Mouse (Mus musculus): ENCODE measurements around the gene Rbm17. TPM values are rescaled to one million over a fixed set of nuclear protein-coding genes. Genes with fewer than 3 reads are reported as not detected.
A peak's percentile ranks its signal among the peaks of the same experiment; 100 is the strongest.

Gene Rbm17
- polyA plus RNA-seq, 1 experiment from 2014 or later = 187 TPM

DNA sequence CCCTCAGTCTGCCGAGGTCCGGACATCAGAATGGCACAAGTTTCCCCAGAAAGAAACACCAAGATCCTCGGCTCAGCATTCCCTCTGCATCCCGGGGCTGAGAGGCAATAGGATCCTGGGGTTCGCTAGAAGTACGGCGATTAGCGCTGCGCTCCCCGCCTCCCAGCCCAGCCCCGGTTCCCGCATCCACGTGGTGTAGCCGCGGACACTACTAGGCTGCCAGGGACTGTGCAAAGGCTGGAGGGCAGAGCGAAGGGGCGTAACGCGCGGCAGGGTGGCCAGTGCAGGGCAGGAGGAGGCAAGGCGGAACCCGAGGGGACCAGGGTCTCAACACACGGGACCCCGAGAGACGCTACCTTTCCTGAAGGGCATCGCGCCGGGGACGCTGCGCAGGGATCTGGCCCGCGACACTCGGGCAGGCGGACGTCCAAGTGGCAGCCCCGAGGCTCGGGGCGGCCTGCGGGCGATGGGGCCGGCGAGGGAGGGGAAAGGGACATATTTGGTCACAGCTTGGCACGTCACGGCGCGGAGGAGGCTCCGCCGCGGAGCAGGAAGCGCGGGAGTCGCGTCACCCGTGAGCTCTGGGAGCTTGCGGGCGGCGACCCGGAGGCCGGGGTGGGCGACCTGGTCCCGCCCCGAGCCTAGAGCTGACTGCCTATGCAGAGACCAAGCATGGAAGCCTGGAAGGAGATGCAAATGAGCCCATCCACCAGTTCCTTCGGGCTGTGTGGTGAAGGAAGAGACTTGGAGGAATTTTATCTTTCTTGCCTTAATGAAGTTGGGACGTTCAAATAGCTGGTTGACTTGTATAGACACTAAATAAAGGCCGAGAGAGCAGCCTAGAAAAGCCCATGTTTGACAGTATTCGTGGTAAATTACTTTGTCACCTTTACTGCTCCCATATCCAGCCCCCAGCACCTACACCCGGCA, 50.2 kb downstream of the Rbm17 start, which contains the start of gene Pfkfb3:
Pfkfb3 (minus strand) TSS at position 607 of the 930 bp plus-strand sequence.
- H3K4me3 ChIP-seq (replicated peaks) = peak within 1 kb of the TSS; percentile 56
- H3K36me3 ChIP-seq (replicated peaks) = no peaks in the 10 kb centered on the region
- no peaks in the 10 kb centered on the region for H3K9me3 ChIP-seq
- no peak within 1 kb of the TSS for H3K27ac ChIP-seq
- WGBS = 1% methylated on average over 65 of the region's 67 CpGs
- H3K27me3 ChIP-seq = peaks cover 49% of the 10 kb centered on the region
- peak; percentile 84 for ATAC-seq (ENCODE audit: low FRiP score)
- H3K4me2 ChIP-seq = peak within 1 kb of the TSS; percentile 96
- peak within 1 kb of the TSS; percentile 56 for H3K9ac ChIP-seq
- H3K4me1 ChIP-seq = peaks cover 19% of the 10 kb centered on the region

GRCm38 (mm10) chr2:11552966-11553451, 50.9 kb downstream of the Rbm17 start:
- 3% methylated on average over 15 of the region's 15 CpGs for WGBS
- peak overlapping the region; percentile 56; the same call in 1 of the 2 replicates for H3K9ac ChIP-seq
- H3K36me3 ChIP-seq (replicated peaks) = no peaks in the 10 kb centered on the region
- no peaks in the 10 kb centered on the region for H3K9me3 ChIP-seq
- ATAC-seq (ENCODE audit: low FRiP score) = peak; percentile 37; the same call in 1 of the 2 replicates
- H3K4me1 ChIP-seq = peaks cover 19% of the 10 kb centered on the region
- H3K27me3 ChIP-seq = peaks cover 49% of the 10 kb centered on the region
- H3K4me3 ChIP-seq (replicated peaks) = peak overlapping the region; percentile 56
- H3K4me2 ChIP-seq = peak overlapping the region; percentile 96
- H3K27ac ChIP-seq = no peak overlapping the region

DNA sequence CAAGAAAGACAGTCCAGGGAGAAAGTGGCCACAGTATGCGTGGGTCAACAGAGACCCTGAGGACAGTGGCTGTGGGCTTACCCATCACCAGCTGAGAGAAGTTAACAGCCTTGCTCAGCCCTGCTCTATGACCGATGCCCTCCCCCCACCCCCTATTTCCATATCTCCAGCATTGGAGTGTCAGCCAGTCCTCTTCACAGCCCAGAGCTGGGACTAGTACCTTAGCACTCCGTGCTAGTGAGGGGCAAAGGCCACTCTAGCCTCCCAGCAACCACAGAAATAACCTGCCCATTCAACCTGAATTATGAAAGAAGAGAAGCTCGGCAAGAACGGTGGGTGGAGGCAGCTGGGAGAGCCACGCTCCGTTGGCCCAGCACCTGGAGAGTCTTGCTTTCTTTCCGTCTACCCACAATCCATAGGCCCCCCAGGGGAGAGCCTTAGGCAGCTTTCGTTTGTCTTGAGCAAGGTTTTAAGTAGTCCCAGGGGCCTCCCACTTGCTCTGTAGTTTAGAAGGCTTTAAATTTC, 51.6 kb downstream of the Rbm17 start:
- peak; percentile 15; the same call in 1 of the 2 replicates for ATAC-seq (ENCODE audit: low FRiP score)
- peak overlapping the region; percentile 96 for H3K4me2 ChIP-seq
- H3K27ac ChIP-seq = no peak overlapping the region
- H3K9ac ChIP-seq = no peak overlapping the region
- H3K36me3 ChIP-seq (replicated peaks) = no peaks in the 10 kb centered on the region
- H3K4me1 ChIP-seq = peaks cover 19% of the 10 kb centered on the region
- 3% methylated on average over 9 of the region's 9 CpGs for WGBS
- H3K9me3 ChIP-seq = no peaks in the 10 kb centered on the region
- H3K4me3 ChIP-seq (replicated peaks) = no peak overlapping the region
- peaks cover 49% of the 10 kb centered on the region for H3K27me3 ChIP-seq

GRCm38 (mm10) chr2:11551726-11552125, 52.2 kb downstream of the Rbm17 start:
- ATAC-seq (ENCODE audit: low FRiP score) = no peak
- H3K4me2 ChIP-seq = no peak overlapping the region
- no peak overlapping the region for H3K27ac ChIP-seq
- no peaks in the 10 kb centered on the region for H3K9me3 ChIP-seq
- H3K4me1 ChIP-seq = peaks cover 19% of the 10 kb centered on the region
- 18% methylated on average over 1 of the region's 1 CpGs for WGBS
- no peaks in the 10 kb centered on the region for H3K36me3 ChIP-seq (replicated peaks)
- H3K9ac ChIP-seq = no peak overlapping the region
- H3K4me3 ChIP-seq (replicated peaks) = no peak overlapping the region
- peaks cover 49% of the 10 kb centered on the region for H3K27me3 ChIP-seq

GRCm38 (mm10) chr2:11548508-11548907, 55.4 kb downstream of the Rbm17 start:
- Histone ChIP-seq H3K9me3 (no peaks in the 10 kb centered on the region), H3K36me3 (replicated peaks) (no peaks in the 10 kb centered on the region), H3K9ac (no peak overlapping the region), H3K27me3 (peaks cover 26% of the 10 kb centered on the region), H3K4me2 (no peak overlapping the region), H3K4me1 (peaks cover 15% of the 10 kb centered on the region), H3K27ac (no peak overlapping the region), H3K4me3 (replicated peaks) (no peak overlapping the region)
- ATAC-seq (ENCODE audit: low FRiP score) = no peak
- WGBS = 93% methylated on average over 10 of the region's 10 CpGs

DNA sequence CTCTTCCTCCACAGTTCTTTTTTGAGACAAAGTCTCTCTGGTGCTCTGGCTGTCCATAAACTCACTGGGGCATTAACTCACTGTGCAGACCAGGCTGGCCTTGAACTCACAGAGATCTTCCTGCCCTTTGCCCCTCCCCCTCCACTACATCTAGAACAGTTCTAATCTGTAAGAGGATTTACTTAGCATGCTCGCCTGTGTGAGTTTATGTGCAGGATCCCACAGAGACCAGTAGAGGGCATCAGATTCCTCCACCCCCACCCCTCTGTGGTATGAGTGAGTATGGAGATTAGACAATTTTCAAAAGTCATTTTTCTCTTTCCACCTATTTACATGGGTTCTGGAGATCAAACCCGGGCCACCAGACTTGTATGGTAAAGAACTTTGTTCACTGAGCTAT, 56.3 kb downstream of the Rbm17 start:
- Histone ChIP-seq H3K27me3 (peaks cover 17% of the 10 kb centered on the region), H3K27ac (no peak overlapping the region), H3K36me3 (replicated peaks) (no peaks in the 10 kb centered on the region), H3K4me2 (no peak overlapping the region), H3K9me3 (no peaks in the 10 kb centered on the region), H3K9ac (no peak overlapping the region), H3K4me1 (peaks cover 6% of the 10 kb centered on the region; the same call in 1 of the 2 replicates), H3K4me3 (replicated peaks) (no peak overlapping the region)
- WGBS = 67% methylated on average over 2 of the region's 2 CpGs
- ATAC-seq (ENCODE audit: low FRiP score) = no peak

GRCm38 (mm10) chr2:11546091-11546490, 57.9 kb downstream of the Rbm17 start:
- no peak overlapping the region for H3K9ac ChIP-seq
- no peaks in the 10 kb centered on the region for H3K4me1 ChIP-seq
- no peak overlapping the region for H3K27ac ChIP-seq
- no peak for ATAC-seq (ENCODE audit: low FRiP score)
- no peaks in the 10 kb centered on the region for H3K9me3 ChIP-seq
- no peaks in the 10 kb centered on the region for H3K36me3 ChIP-seq (replicated peaks)
- peaks cover 8% of the 10 kb centered on the region; the same call in 1 of the 2 replicates for H3K27me3 ChIP-seq
- WGBS = 89% methylated on average over 8 of the region's 8 CpGs
- no peak overlapping the region for H3K4me2 ChIP-seq
- no peak overlapping the region for H3K4me3 ChIP-seq (replicated peaks)

DNA sequence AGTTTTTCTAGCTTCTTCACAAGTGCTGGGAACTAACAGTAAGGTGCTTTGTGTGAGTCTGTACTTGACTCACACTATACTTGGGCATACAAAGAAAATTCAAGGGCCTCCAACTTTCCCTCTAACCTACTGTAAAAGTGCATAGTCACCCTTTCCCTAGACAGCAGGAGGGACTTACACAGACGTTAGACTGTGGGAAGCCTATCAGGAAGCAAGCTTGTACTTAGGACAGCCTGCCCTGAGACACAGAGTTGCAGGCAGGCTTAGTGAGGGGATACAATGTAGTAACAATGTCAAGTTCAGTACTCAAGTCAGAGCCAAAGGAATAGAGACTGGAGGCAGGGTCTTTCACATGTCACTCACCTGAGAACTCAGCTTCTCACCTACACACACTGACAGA, 58.6 kb downstream of the Rbm17 start:
- no peak overlapping the region for H3K9ac ChIP-seq
- WGBS = 50% methylated on average over 1 of the region's 1 CpGs
- no peaks in the 10 kb centered on the region for H3K9me3 ChIP-seq
- H3K4me2 ChIP-seq = no peak overlapping the region
- H3K36me3 ChIP-seq (replicated peaks) = no peaks in the 10 kb centered on the region
- no peak overlapping the region for H3K27ac ChIP-seq
- H3K4me1 ChIP-seq = no peaks in the 10 kb centered on the region
- H3K4me3 ChIP-seq (replicated peaks) = no peak overlapping the region
- H3K27me3 ChIP-seq = 0 out of 2 replicates have a peak, but pooled peaks cover 4% of the 10 kb centered on the region
- no peak for ATAC-seq (ENCODE audit: low FRiP score)

DNA sequence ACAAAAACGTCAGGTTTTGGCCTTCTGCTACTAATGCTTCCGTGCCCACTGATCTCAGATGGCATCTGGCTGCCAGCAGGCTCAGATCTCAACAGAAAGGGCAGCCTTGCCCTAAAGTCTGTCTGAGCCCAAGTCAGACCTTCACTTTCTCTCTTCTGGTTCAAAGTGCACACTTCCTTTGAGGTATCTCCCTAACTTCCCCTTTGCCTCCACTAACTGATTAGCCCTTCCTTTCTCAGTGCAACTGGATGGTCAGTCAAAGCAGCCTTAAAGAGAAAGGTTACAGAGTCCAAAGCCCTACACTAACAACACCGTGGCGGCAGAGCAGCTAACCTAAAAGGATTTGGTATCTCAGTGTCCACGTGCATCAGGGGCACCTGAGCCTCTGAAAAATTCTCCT, 59.6 kb downstream of the Rbm17 start:
- Histone ChIP-seq H3K4me3 (replicated peaks) (no peak overlapping the region), H3K9me3 (no peaks in the 10 kb centered on the region), H3K36me3 (replicated peaks) (no peaks in the 10 kb centered on the region), H3K9ac (no peak overlapping the region), H3K4me1 (no peaks in the 10 kb centered on the region), H3K4me2 (no peak overlapping the region), H3K27me3 (no peaks in the 10 kb centered on the region), H3K27ac (no peak overlapping the region)
- WGBS = 81% methylated on average over 5 of the region's 5 CpGs
- ATAC-seq (ENCODE audit: low FRiP score) = no peak

- Histone ChIP-seq H3K9me3 (no peaks in the 10 kb centered on the region), H3K4me1 (no peaks in the 10 kb centered on the region), H3K4me3 (replicated peaks) (no peak overlapping the region), H3K27ac (no peak overlapping the region), H3K27me3 (no peaks in the 10 kb centered on the region), H3K9ac (no peak overlapping the region), H3K36me3 (replicated peaks) (no peaks in the 10 kb centered on the region), H3K4me2 (no peak overlapping the region)
- WGBS = 76% methylated on average over 7 of the region's 7 CpGs
- no peak for ATAC-seq (ENCODE audit: low FRiP score)
These were observed 60.8 kb downstream of the Rbm17 start for GRCm38 (mm10) chr2:11543158-11543557.

GRCm38 (mm10) chr2:11542640-11543039, 61.3 kb downstream of the Rbm17 start:
- H3K36me3 ChIP-seq (replicated peaks) = no peaks in the 10 kb centered on the region
- no peak overlapping the region for H3K9ac ChIP-seq
- H3K27ac ChIP-seq = no peak overlapping the region
- H3K9me3 ChIP-seq = no peaks in the 10 kb centered on the region
- H3K27me3 ChIP-seq = no peaks in the 10 kb centered on the region
- no peak overlapping the region for H3K4me2 ChIP-seq
- ATAC-seq (ENCODE audit: low FRiP score) = peak; percentile 64; the same call in 1 of the 2 replicates
- H3K4me3 ChIP-seq (replicated peaks) = no peak overlapping the region
- 82% methylated on average over 1 of the region's 1 CpGs for WGBS
- no peaks in the 10 kb centered on the region for H3K4me1 ChIP-seq

- H3K4me1 ChIP-seq = no peaks in the 10 kb centered on the region
- WGBS = 98% methylated on average over 1 of the region's 1 CpGs
- H3K36me3 ChIP-seq (replicated peaks) = no peaks in the 10 kb centered on the region
- no peaks in the 10 kb centered on the region for H3K9me3 ChIP-seq
- no peak overlapping the region for H3K4me3 ChIP-seq (replicated peaks)
- no peak overlapping the region for H3K9ac ChIP-seq
- H3K27me3 ChIP-seq = no peaks in the 10 kb centered on the region
- no peak overlapping the region for H3K4me2 ChIP-seq
- no peak overlapping the region for H3K27ac ChIP-seq
- ATAC-seq (ENCODE audit: low FRiP score) = no peak
These were observed 61.8 kb downstream of the Rbm17 start for GRCm38 (mm10) chr2:11542121-11542520.
